Mouse (Mus musculus): Measurements from ENCODE around the gene Olfr610.

DNA sequence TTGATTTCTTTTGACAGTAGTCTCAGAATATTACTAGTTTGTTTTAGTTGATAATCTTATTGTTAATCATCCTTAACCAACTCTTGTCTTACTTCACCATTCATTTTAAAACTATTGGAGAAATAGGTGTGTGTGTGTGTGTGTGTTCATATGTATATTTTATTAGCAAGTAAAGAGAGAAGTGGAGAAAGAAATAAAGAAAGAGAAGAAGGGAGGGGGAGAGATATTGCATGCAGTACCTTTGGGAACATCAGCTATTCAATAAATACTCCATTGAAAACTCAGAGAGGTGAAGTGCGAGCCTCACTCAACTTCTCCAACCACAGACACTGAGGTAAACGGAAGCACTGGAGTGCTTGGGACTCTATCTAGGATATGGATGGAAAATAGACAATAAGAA is 43.9 kb upstream of the Olfr610 start, which contains the start of gene Olfr615:
- no peak for TF ChIP-seq CTCF (conservative IDR thresholded peaks at IDR 0.05; ENCODE audit: low read length)
- TF ChIP-seq NANOG (IDR thresholded peaks at IDR 0.05; ENCODE audit: borderline replicate concordance, low read length): no peak
- TF ChIP-seq POU5F1 (IDR thresholded peaks at IDR 0.05; ENCODE audit: borderline replicate concordance, low read length): no peak

Data from E14TG2a.4 (cell line).